Mouse (Mus musculus): ENCODE measurements around the gene Cnbp.

Gene Cnbp

GRCm38 (mm10) chr6:87849780-87850154 is 1.1 kb downstream of the Cnbp start:
- no peak for DNase-seq

GRCm38 (mm10) chr6:87846813-87847212 is 4.1 kb downstream of the Cnbp start:
- no peak for DNase-seq

GRCm38 (mm10) chr6:87845031-87845695 is 5.7 kb downstream of the Cnbp start:
- no peak for DNase-seq

- DNase-seq: peak; percentile 33
Measured at GRCm38 (mm10) chr6:87842254-87842653, 8.7 kb downstream of the Cnbp start.

- DNase-seq: no peak
Measured at GRCm38 (mm10) chr6:87841635-87842034, 9.3 kb downstream of the Cnbp start.

GRCm38 (mm10) chr6:87839797-87840341 is 11.0 kb downstream of the Cnbp start:
- no peak for DNase-seq

- peak; percentile 98 for DNase-seq
Measured at GRCm38 (mm10) chr6:87838551-87839197, 12.2 kb downstream of the Cnbp start, which contains the start of gene Isy1. Gene Isy1 (minus strand): TSS chr6:87838798.

- DNase-seq: no peak
Measured at GRCm38 (mm10) chr6:87835695-87836094, 15.2 kb downstream of the Cnbp start, which contains the start of gene Gm45140. Gene Gm45140 (minus strand): TSS chr6:87835795.

- DNase-seq: no peak
Measured at GRCm38 (mm10) chr6:87820366-87820765, 30.5 kb downstream of the Cnbp start.

- no peak for DNase-seq
Measured at GRCm38 (mm10) chr6:87814486-87814885, 36.4 kb downstream of the Cnbp start.

GRCm38 (mm10) chr6:87812656-87813055 is 38.2 kb downstream of the Cnbp start:
- no peak for DNase-seq

GRCm38 (mm10) chr6:87811675-87812338 is 39.1 kb downstream of the Cnbp start, which contains the start of gene Rab43:
Gene Rab43 (minus strand): TSS chr6:87812164.
- peak; percentile 96 for DNase-seq

- DNase-seq: peak; percentile 82
Measured at GRCm38 (mm10) chr6:87810713-87811669, 39.9 kb downstream of the Cnbp start.

- peak; percentile 21 for DNase-seq
Measured at GRCm38 (mm10) chr6:87810311-87810710, 40.6 kb downstream of the Cnbp start.

- DNase-seq: peak; percentile 56
Measured at GRCm38 (mm10) chr6:87809651-87810161, 41.2 kb downstream of the Cnbp start.

GRCm38 (mm10) chr6:87809144-87809543 is 41.8 kb downstream of the Cnbp start:
- DNase-seq: no peak

GRCm38 (mm10) chr6:87808521-87808920 is 42.4 kb downstream of the Cnbp start:
- DNase-seq: peak; percentile 67

- no peak for DNase-seq
Measured at GRCm38 (mm10) chr6:87807735-87808440, 43.0 kb downstream of the Cnbp start.

- DNase-seq: no peak
Measured at GRCm38 (mm10) chr6:87806857-87807256, 44.0 kb downstream of the Cnbp start.

GRCm38 (mm10) chr6:87806028-87806427 is 44.9 kb downstream of the Cnbp start:
- DNase-seq: no peak

- no peak for DNase-seq
Measured at GRCm38 (mm10) chr6:87805448-87805847, 45.5 kb downstream of the Cnbp start.
